Mouse (Mus musculus): ENCODE measurements around the gene Olfr231. TPM values are rescaled to one million over a fixed set of nuclear protein-coding genes. Genes with fewer than 3 reads are reported as not detected.

Gene Olfr231
- polyA plus RNA-seq (2015; fragmentation: Nextera tagmentation; extraction: Ambion mirVana) = 0.17 and 0.24 TPM in 2 replicates

DNA sequence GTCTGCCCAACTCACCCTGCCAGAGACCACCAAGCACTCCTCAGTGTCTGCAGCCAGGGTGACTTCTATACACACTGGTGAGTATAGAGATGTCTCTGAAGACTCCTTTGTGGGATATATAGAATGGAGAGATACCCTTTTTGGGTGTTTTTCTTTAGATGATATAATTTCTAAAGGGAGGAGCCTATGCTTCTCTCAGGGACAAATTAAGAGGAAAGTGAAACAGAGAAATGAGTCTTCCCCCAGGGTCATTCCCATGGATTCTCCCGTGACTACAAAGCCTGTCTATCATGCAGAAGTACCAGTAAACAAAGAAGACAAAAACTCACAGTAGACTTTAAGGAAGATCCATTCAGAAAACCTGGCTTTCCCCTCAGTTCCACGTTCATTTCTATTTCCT is at the start of gene Olfr231:
TSS of gene Olfr231 (minus strand) at position 101 of the 400 bp plus-strand sequence.
- Histone ChIP-seq H3K4me3 (replicated peaks) (no peak within 1 kb of the TSS), H3K27ac (replicated peaks) (no peak within 1 kb of the TSS), H3K27me3 (no peaks in the 10 kb centered on the region), H3K9ac (no peak within 1 kb of the TSS), H3K9me3 (replicated peaks) (no peaks in the 10 kb centered on the region), H3K36me3 (no peaks in the 10 kb centered on the region), H3K4me1 (no peaks in the 10 kb centered on the region), H3K4me2 (replicated peaks) (no peak within 1 kb of the TSS)
- ATAC-seq (ENCODE audit: insufficient number of reproducible peaks, low FRiP score, low TSS enrichment, low read depth) = no peak
- WGBS = 26% methylated on average over 2 of the region's 2 CpGs

DNA sequence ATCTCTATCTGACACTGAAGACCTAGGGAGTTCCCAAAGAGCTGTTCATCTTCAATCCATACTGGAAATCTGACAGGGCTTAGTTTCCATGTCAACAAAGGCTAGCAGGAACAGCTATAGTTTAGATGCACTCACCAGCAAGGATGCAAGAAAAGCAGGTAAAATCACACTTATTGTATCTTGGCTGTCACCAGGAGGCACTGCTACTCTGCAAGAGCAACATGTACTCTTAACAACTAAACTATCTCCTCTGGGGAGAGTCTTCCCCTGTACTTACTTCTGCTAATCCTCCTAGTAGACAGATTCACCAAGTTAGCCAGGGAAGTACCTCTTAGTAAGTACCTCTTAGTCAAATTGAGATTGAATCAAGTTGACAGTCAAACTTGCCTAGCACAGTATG is 48.1 kb upstream of the Olfr231 start:
- Histone ChIP-seq H3K9me3 (replicated peaks) (no peaks in the 10 kb centered on the region), H3K4me1 (no peaks in the 10 kb centered on the region), H3K9ac (no peak overlapping the region), H3K27ac (replicated peaks) (no peak overlapping the region), H3K4me2 (replicated peaks) (no peak overlapping the region), H3K27me3 (no peaks in the 10 kb centered on the region), H3K4me3 (replicated peaks) (no peak overlapping the region), H3K36me3 (no peaks in the 10 kb centered on the region)
- no peak for ATAC-seq (ENCODE audit: insufficient number of reproducible peaks, low FRiP score, low TSS enrichment, low read depth)

DNA sequence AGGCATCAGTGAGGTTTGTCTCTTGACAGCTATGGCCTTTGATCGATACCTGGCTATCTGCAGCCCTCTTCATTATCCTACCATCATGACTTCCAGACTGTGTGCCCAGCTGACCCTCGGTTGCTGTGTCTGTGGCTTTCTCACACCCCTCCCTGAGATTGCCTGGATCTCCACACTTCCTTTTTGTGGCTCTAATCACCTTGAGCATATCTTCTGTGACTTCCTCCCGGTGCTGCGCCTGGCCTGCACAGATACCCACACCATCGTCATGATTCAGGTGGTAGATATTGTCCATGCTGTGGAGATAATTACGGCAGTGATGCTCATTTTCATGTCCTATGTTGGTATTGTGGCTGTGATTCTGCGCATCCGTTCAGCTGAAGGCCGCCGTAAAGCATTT is 38.1 kb upstream of the Olfr231 start:
- Histone ChIP-seq H3K9ac (no peak overlapping the region), H3K9me3 (replicated peaks) (no peaks in the 10 kb centered on the region), H3K4me2 (replicated peaks) (no peak overlapping the region), H3K36me3 (no peaks in the 10 kb centered on the region), H3K4me3 (replicated peaks) (no peak overlapping the region), H3K4me1 (no peaks in the 10 kb centered on the region), H3K27ac (replicated peaks) (no peak overlapping the region), H3K27me3 (no peaks in the 10 kb centered on the region)
- WGBS = 92% methylated on average over 10 of the region's 10 CpGs
- no peak for ATAC-seq (ENCODE audit: insufficient number of reproducible peaks, low FRiP score, low TSS enrichment, low read depth)

DNA sequence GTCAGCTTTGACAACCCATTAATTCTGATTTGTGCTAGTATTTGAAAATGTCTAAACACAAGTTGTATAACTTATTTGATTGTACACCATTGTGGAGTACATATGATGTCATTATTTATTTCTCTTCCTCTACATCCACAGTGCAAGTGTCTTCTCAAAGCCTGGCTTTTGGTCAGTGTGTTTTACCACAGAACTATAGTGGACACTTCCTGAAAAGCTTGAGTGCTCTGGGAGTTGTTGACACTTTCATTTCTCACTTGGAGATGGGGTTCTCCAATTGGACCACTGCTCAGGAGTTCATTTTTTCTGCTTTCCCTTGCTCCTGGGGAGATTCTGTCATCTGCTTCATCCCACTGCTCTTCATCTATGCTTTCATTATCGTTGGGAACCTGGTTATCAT is 37.5 kb upstream of the Olfr231 start:
- no peak overlapping the region for H3K9ac ChIP-seq
- no peak overlapping the region for H3K4me2 ChIP-seq (replicated peaks)
- 79% methylated on average over 1 of the region's 1 CpGs for WGBS
- no peak overlapping the region for H3K4me3 ChIP-seq (replicated peaks)
- H3K27ac ChIP-seq (replicated peaks) = no peak overlapping the region
- H3K4me1 ChIP-seq = no peaks in the 10 kb centered on the region
- H3K27me3 ChIP-seq = no peaks in the 10 kb centered on the region
- no peaks in the 10 kb centered on the region for H3K36me3 ChIP-seq
- ATAC-seq (ENCODE audit: insufficient number of reproducible peaks, low FRiP score, low TSS enrichment, low read depth) = no peak
- H3K9me3 ChIP-seq (replicated peaks) = no peaks in the 10 kb centered on the region

DNA sequence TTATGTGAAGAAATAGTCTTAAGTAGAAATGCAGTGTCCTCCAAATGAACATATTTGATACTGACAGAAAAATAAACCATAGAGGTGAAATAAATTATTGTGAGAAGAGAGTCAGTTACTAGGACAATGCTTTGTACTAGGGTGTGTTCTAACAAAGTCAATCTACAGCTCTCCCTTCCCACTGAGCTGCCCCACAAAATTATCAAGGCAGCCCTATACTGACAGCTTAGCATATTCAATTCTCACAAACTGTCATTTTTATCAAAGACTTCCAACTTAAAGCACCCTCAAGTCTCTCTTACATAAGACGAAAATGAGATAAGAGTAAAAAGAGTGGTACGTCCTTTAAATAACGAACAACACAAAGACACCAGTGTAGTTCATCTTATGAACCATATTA is 36.7 kb upstream of the Olfr231 start:
- 82% methylated on average over 3 of the region's 3 CpGs for WGBS
- no peaks in the 10 kb centered on the region for H3K4me1 ChIP-seq
- no peak overlapping the region for H3K9ac ChIP-seq

DNA sequence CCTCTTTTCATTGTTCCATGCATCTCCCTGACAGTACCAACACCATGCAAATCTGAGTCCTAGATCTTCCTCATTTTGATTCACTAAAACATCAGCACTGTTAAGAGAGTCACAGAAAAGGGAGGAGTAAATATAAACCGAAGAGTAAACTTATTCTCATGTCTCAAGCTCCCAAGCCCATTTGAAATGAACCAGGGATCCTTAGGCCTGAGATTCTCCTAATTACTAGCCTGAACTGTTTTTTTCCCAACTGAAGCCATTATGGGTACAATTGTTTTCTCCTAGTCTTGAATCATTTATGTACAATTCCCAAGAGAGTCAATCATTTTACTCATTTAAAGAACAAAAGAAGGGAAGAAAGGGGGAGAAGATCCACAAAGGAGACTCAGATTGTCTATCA is 34.4 kb upstream of the Olfr231 start, which contains the start of gene Olfr420:
TSS of gene Olfr420 (plus strand) at position 301 of the 400 bp plus-strand sequence.
- no peak within 1 kb of the TSS for H3K9ac ChIP-seq
- no peak within 1 kb of the TSS for H3K27ac ChIP-seq (replicated peaks)
- H3K4me1 ChIP-seq = no peaks in the 10 kb centered on the region
- H3K9me3 ChIP-seq (replicated peaks) = no peaks in the 10 kb centered on the region
- no peaks in the 10 kb centered on the region for H3K27me3 ChIP-seq
- no peak within 1 kb of the TSS for H3K4me3 ChIP-seq (replicated peaks)
- 61% methylated on average over 1 of the region's 1 CpGs for WGBS
- ATAC-seq (ENCODE audit: insufficient number of reproducible peaks, low FRiP score, low TSS enrichment, low read depth) = no peak
- no peak within 1 kb of the TSS for H3K4me2 ChIP-seq (replicated peaks)
- H3K36me3 ChIP-seq = no peaks in the 10 kb centered on the region

More for the DNA sequence above, 36.7 kb upstream of the Olfr231 start:
- no peak overlapping the region for H3K4me2 ChIP-seq (replicated peaks)
- H3K4me3 ChIP-seq (replicated peaks) = no peak overlapping the region
- ATAC-seq (ENCODE audit: insufficient number of reproducible peaks, low FRiP score, low TSS enrichment, low read depth) = no peak
- H3K27ac ChIP-seq (replicated peaks) = no peak overlapping the region
- H3K9me3 ChIP-seq (replicated peaks) = no peaks in the 10 kb centered on the region
- no peaks in the 10 kb centered on the region for H3K27me3 ChIP-seq
- H3K36me3 ChIP-seq = no peaks in the 10 kb centered on the region

DNA sequence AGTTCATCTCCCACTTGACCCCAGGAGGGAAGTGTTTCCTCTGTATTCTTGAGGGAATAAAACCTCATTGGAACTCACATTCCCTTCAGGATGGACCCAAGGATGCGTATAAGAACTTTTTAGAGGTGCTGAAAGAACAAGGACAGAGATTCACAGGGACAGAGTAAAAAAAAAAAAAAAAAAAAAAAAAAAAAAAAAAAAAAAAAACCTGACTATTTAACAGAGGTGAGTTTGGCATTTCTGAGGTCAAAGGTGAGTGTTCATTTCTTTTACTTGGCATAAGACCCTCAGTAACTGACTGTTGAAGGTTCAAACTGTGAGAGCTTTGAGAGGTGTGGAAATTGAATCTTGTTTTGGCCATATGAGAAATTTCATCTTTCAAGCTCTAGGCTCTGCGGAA is 28.3 kb upstream of the Olfr231 start:
- no peak overlapping the region for H3K4me2 ChIP-seq (replicated peaks)
- H3K9me3 ChIP-seq (replicated peaks) = no peaks in the 10 kb centered on the region
- ATAC-seq (ENCODE audit: insufficient number of reproducible peaks, low FRiP score, low TSS enrichment, low read depth) = no peak
- no peaks in the 10 kb centered on the region for H3K4me1 ChIP-seq
- H3K9ac ChIP-seq = no peak overlapping the region
- no peaks in the 10 kb centered on the region for H3K36me3 ChIP-seq
- 74% methylated on average over 2 of the region's 2 CpGs for WGBS
- H3K4me3 ChIP-seq (replicated peaks) = no peak overlapping the region
- H3K27me3 ChIP-seq = no peaks in the 10 kb centered on the region
- H3K27ac ChIP-seq (replicated peaks) = no peak overlapping the region

DNA sequence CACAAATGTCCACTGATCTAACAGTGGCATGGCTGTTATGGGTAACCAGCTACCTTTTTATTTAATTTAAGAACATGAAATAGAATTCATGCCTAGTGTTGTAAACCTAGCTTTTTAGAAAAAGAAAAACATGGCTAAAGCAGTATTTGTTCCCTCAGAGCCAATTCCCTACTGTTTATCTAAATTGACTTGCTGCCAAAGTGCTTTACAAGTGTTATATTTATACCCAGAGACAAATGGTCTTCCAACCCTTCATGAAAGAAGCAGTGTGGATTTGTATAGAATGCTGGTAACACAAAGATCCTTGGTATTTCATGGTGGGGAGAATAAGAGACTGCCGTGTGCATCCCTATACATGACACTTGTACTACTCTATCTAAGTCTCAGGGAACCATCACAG is 25.7 kb upstream of the Olfr231 start:
- Histone ChIP-seq H3K27me3 (no peaks in the 10 kb centered on the region), H3K4me3 (replicated peaks) (no peak overlapping the region), H3K36me3 (no peaks in the 10 kb centered on the region), H3K4me1 (no peaks in the 10 kb centered on the region), H3K4me2 (replicated peaks) (no peak overlapping the region), H3K27ac (replicated peaks) (no peak overlapping the region), H3K9me3 (replicated peaks) (no peaks in the 10 kb centered on the region), H3K9ac (no peak overlapping the region)
- WGBS = 86% methylated on average over 1 of the region's 1 CpGs
- no peak for ATAC-seq (ENCODE audit: insufficient number of reproducible peaks, low FRiP score, low TSS enrichment, low read depth)

DNA sequence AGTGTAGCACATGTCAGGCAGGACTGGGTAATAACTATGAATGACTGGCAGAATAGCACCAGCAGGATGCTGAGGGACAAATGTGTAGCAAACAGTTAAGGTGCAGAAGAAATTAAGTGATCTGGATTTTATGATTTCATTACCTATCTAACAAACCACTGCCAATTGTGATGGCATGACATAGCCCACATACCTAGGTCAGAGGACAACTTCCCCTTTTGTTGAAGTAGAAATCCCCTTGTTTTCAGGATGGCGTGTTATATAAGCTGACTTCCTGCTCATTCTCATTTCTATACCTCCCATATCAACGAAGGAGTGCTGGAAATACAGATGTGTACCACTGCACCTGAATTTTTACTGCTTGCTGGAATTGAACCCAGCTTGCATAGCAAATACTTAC is 20.4 kb upstream of the Olfr231 start:
- Histone ChIP-seq H3K4me1 (no peaks in the 10 kb centered on the region), H3K27me3 (no peaks in the 10 kb centered on the region), H3K9ac (no peak overlapping the region), H3K27ac (replicated peaks) (no peak overlapping the region), H3K4me2 (replicated peaks) (no peak overlapping the region), H3K4me3 (replicated peaks) (no peak overlapping the region), H3K36me3 (no peaks in the 10 kb centered on the region), H3K9me3 (replicated peaks) (no peaks in the 10 kb centered on the region)
- no peak for ATAC-seq (ENCODE audit: insufficient number of reproducible peaks, low FRiP score, low TSS enrichment, low read depth)
- 67% methylated on average over 2 of the region's 2 CpGs for WGBS

DNA sequence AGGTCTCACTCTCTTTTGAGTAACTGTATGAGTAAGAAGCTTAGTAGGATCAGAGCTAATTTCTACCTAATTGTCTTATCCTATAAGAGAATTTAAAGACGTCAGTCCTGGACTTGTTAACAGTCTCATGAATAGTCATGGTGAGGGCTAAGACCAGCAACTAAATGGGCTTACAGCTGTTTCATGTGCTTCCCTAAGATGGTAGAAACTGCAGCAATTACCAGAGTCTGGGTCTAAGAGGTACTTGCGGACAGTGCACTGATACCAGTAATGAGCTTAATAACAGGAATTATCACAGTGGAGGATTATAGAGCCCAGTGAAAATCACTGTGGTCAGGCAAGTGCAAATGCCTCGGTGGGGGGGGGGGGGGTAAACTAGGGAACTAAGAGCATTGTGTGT is 11.0 kb upstream of the Olfr231 start:
- no peak overlapping the region for H3K4me2 ChIP-seq (replicated peaks)
- H3K36me3 ChIP-seq = no peaks in the 10 kb centered on the region
- H3K9ac ChIP-seq = no peak overlapping the region
- H3K4me3 ChIP-seq (replicated peaks) = no peak overlapping the region
- H3K27ac ChIP-seq (replicated peaks) = no peak overlapping the region
- H3K4me1 ChIP-seq = no peaks in the 10 kb centered on the region
- H3K27me3 ChIP-seq = no peaks in the 10 kb centered on the region
- 61% methylated on average over 3 of the region's 3 CpGs for WGBS
- H3K9me3 ChIP-seq (replicated peaks) = no peaks in the 10 kb centered on the region
- ATAC-seq (ENCODE audit: insufficient number of reproducible peaks, low FRiP score, low TSS enrichment, low read depth) = no peak

DNA sequence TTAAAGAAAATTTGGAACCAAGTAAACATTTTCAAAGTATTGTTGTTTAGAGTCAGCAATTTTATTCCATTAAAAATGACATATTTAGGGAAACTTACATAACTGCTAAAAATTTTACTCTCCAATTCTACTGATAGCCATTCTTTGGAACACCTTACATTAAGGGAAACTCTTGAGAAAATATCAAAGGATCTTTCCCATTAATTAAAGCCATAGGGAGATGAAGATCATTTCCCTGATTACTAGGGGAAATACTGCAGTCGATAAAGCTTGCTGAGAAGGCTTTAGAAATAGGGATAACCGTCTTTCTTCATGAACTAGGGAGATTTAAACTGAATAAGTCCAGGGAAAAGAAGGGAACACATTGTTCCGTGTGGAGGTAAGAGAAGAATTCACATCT is 10.3 kb upstream of the Olfr231 start, which contains the start of gene Olfr424:
TSS of gene Olfr424 (plus strand) at position 301 of the 400 bp plus-strand sequence.
- H3K9me3 ChIP-seq (replicated peaks) = no peaks in the 10 kb centered on the region
- 69% methylated on average over 3 of the region's 3 CpGs for WGBS
- H3K36me3 ChIP-seq = no peaks in the 10 kb centered on the region
- no peaks in the 10 kb centered on the region for H3K4me1 ChIP-seq
- H3K27ac ChIP-seq (replicated peaks) = no peak within 1 kb of the TSS
- no peak within 1 kb of the TSS for H3K4me2 ChIP-seq (replicated peaks)
- H3K9ac ChIP-seq = no peak within 1 kb of the TSS
- ATAC-seq (ENCODE audit: insufficient number of reproducible peaks, low FRiP score, low TSS enrichment, low read depth) = no peak
- H3K27me3 ChIP-seq = no peaks in the 10 kb centered on the region
- no peak within 1 kb of the TSS for H3K4me3 ChIP-seq (replicated peaks)

DNA sequence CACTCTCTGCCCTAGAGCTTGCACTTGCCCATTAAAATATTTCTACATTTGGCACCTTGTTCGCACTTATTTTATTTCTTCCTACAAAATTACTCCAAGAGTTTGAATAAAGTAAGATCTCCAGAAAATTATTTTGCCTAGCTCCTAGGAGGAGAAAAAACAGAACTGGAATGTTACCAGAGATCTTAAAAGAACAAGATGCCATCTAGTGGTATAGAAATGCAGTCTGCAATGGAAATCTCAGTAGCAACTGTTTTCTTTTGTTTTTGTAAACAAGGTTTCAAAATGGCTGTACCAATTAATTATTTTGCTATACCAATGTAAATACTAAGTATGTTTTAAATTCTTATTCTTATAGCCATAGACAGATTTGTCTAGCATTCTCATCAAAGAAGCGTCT is 17.2 kb downstream of the Olfr231 start:
- H3K9ac ChIP-seq = no peak overlapping the region
- no peak for ATAC-seq (ENCODE audit: insufficient number of reproducible peaks, low FRiP score, low TSS enrichment, low read depth)
- H3K27me3 ChIP-seq = no peaks in the 10 kb centered on the region
- no peak overlapping the region for H3K4me3 ChIP-seq (replicated peaks)
- WGBS = 60% methylated on average over 2 of the region's 2 CpGs
- no peak overlapping the region for H3K4me2 ChIP-seq (replicated peaks)
- no peaks in the 10 kb centered on the region for H3K36me3 ChIP-seq
- H3K9me3 ChIP-seq (replicated peaks) = no peaks in the 10 kb centered on the region
- H3K4me1 ChIP-seq = no peaks in the 10 kb centered on the region
- no peak overlapping the region for H3K27ac ChIP-seq (replicated peaks)

Data from embryonic facial prominence, embryonic 15.5 days (tissue).